Mouse (Mus musculus) brain, embryonic 14.5 days (tissue): ENCODE measurements around the gene Invs.

Experiments
- CTCF ChIP-seq: fragments of 200-500 bp; IDR thresholded peaks from 2 replicates; pipeline ENCODE4 v1.5.1; 2012; ENCODE audit warnings: inconsistent platforms, mild to moderate bottlenecking, moderate library complexity, borderline replicate concordance; ENCODE audit not compliant: insufficient read depth, insufficient read length; ENCODE audit errors: extremely low read depth
- POLR2A ChIP-seq: fragments of 200-500 bp; IDR thresholded peaks from 2 replicates; pipeline ENCODE4 v1.6.1; 2012; ENCODE audit warnings: mild to moderate bottlenecking, inconsistent platforms, borderline replicate concordance; ENCODE audit not compliant: poor library complexity, insufficient read depth, insufficient read length, severe bottlenecking; ENCODE audit errors: extremely low read depth

- TF ChIP-seq CTCF (no peak), POLR2A (no peak)
These were observed 36.5 kb downstream of the Invs start for GRCm38 (mm10) chr4:48316036-48316435.
